Mouse (Mus musculus): ENCODE measurements around the gene Scrn3. TPM values are rescaled to one million over a fixed set of nuclear protein-coding genes. Genes with fewer than 3 reads are reported as not detected.

The Scrn3 gene
- polyA plus RNA-seq, 1 experiment from 2014 or later = 19.2 TPM

DNA sequence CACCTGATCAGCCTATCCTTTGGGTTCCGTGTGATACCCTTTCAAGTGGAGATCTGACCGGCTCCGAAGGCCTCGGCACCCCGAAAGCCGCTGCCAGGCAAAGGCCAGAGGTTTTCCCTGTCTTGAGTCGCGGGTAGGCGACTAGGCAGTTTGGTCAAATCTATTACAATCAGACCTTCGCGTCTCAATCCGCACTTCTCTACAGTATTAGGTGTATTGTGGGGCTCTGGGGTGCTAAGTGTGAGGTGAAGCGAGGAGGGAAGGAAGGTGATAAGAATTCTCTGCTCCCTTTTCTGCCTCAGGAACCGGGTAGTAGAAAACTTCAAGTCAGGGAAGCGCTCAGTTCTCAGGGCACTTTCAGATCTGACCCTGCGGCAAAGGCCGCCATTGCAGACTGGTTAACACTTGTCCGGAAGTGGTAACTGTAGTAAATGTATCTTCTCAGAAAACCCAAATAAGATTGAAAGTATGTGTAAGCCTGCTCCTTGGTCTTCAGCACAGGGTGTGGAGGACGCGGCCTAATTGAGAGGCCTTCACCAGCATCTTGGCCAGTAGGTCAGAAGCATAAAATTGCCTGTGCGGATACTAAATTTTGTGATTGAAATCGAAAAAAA lies 31.2 kb upstream of the Scrn3 start:
- Histone ChIP-seq H3K9ac (replicated peaks; ENCODE audit: low read length) (no peak overlapping the region), H3K9me3 (ENCODE audit: low read length) (no peaks in the 10 kb centered on the region), H3K36me3 (ENCODE audit: insufficient read depth, low read length) (0 out of 2 replicates have a peak, but pooled peaks cover 3% of the 10 kb centered on the region), H3K4me3 (ENCODE audit: low read length) (peak overlapping the region; percentile 17; the same call in 1 of the 2 replicates), H3K4me1 (ENCODE audit: insufficient read depth, low read length) (peaks cover 20% of the 10 kb centered on the region), H3K27me3 (ENCODE audit: insufficient read depth, low read length) (peaks cover 51% of the 10 kb centered on the region), H3K4me2 (replicated peaks; ENCODE audit: low read depth, low read length) (peak overlapping the region; percentile 10; the same call in 1 of the 2 replicates), H3K27ac (ENCODE audit: low read length) (no peak overlapping the region)
- no peak for ATAC-seq (ENCODE audit: low FRiP score, low TSS enrichment)
- WGBS = 14% methylated on average over 22 of the region's 22 CpGs

DNA sequence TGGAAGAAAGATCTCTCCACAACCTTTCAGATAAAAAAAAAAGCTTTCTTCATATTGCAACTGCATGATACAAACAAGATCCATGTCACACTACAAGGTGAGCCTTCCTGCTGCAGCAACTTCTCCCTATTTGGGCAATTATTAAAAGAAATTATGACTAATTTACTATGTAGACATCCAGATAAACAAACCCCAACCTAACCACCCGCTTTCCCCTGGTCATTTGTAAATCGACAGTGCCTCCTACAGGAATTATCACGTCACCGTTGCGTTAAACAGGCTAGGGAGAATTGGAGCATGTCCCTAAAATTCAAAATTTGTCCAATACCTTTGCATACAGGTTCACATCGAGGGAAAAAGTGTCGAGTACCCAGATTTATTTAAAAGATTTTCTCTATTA lies 30.7 kb upstream of the Scrn3 start:
- Histone ChIP-seq H3K9ac (replicated peaks; ENCODE audit: low read length) (no peak overlapping the region), H3K4me3 (ENCODE audit: low read length) (no peak overlapping the region), H3K27ac (ENCODE audit: low read length) (no peak overlapping the region), H3K4me1 (ENCODE audit: insufficient read depth, low read length) (peaks cover 20% of the 10 kb centered on the region), H3K27me3 (ENCODE audit: insufficient read depth, low read length) (peaks cover 46% of the 10 kb centered on the region), H3K4me2 (replicated peaks; ENCODE audit: low read depth, low read length) (no peak overlapping the region), H3K9me3 (ENCODE audit: low read length) (no peaks in the 10 kb centered on the region), H3K36me3 (ENCODE audit: insufficient read depth, low read length) (0 out of 2 replicates have a peak, but pooled peaks cover 3% of the 10 kb centered on the region)
- ATAC-seq (ENCODE audit: low FRiP score, low TSS enrichment) = no peak
- 14% methylated on average over 7 of the region's 7 CpGs for WGBS

- no peak for ATAC-seq (ENCODE audit: low FRiP score, low TSS enrichment)
- 3% methylated on average over 2 of the region's 2 CpGs for WGBS
- no peak overlapping the region for H3K4me2 ChIP-seq (replicated peaks; ENCODE audit: low read depth, low read length)
Measured at GRCm38 (mm10) chr2:73285630-73286029, 26.8 kb upstream of the Scrn3 start.

GRCm38 (mm10) chr2:73291130-73291529 lies 21.3 kb upstream of the Scrn3 start:
- Histone ChIP-seq H3K9me3 (ENCODE audit: low read length) (no peaks in the 10 kb centered on the region), H3K4me2 (replicated peaks; ENCODE audit: low read depth, low read length) (no peak overlapping the region), H3K4me1 (ENCODE audit: insufficient read depth, low read length) (no peaks in the 10 kb centered on the region), H3K27ac (ENCODE audit: low read length) (no peak overlapping the region), H3K9ac (replicated peaks; ENCODE audit: low read length) (no peak overlapping the region), H3K4me3 (ENCODE audit: low read length) (no peak overlapping the region), H3K27me3 (ENCODE audit: insufficient read depth, low read length) (no peaks in the 10 kb centered on the region), H3K36me3 (ENCODE audit: insufficient read depth, low read length) (peaks cover 20% of the 10 kb centered on the region; the same call in 1 of the 2 replicates)
- 87% methylated on average over 4 of the region's 4 CpGs for WGBS
- no peak for ATAC-seq (ENCODE audit: low FRiP score, low TSS enrichment)

More at GRCm38 (mm10) chr2:73285630-73286029, 26.8 kb upstream of the Scrn3 start:
- H3K4me3 ChIP-seq (ENCODE audit: low read length) = no peak overlapping the region
- peaks cover 5% of the 10 kb centered on the region; the same call in 1 of the 2 replicates for H3K4me1 ChIP-seq (ENCODE audit: insufficient read depth, low read length)
- H3K9me3 ChIP-seq (ENCODE audit: low read length) = no peaks in the 10 kb centered on the region
- no peak overlapping the region for H3K9ac ChIP-seq (replicated peaks; ENCODE audit: low read length)
- peaks cover 11% of the 10 kb centered on the region; the same call in 1 of the 2 replicates for H3K36me3 ChIP-seq (ENCODE audit: insufficient read depth, low read length)
- no peak overlapping the region for H3K27ac ChIP-seq (ENCODE audit: low read length)
- H3K27me3 ChIP-seq (ENCODE audit: insufficient read depth, low read length) = peaks cover 18% of the 10 kb centered on the region

DNA sequence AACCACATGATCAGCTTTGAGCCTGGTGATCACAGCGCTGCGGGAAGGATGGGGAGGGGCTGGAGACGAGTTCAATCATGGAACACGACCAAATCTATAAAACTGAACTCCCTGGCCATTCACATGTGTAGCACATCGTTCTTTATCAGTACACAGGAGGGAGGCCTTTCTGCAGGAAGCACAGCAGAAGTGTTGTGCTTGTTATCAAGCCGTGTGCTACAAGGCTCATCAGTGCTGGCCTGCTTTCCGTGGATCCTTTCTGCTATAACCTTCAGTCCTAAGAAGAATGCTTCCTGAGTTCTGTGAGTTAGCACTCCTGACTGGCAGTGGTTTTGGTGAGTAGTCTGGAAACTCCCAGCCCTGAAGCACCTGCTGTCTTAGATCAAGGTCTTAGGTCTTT lies 17.4 kb upstream of the Scrn3 start:
- H3K4me1 ChIP-seq (ENCODE audit: insufficient read depth, low read length) = no peaks in the 10 kb centered on the region
- H3K36me3 ChIP-seq (ENCODE audit: insufficient read depth, low read length) = peaks cover 20% of the 10 kb centered on the region; the same call in 1 of the 2 replicates
- no peaks in the 10 kb centered on the region for H3K9me3 ChIP-seq (ENCODE audit: low read length)
- no peak overlapping the region for H3K4me3 ChIP-seq (ENCODE audit: low read length)
- no peak overlapping the region for H3K9ac ChIP-seq (replicated peaks; ENCODE audit: low read length)
- no peak overlapping the region for H3K27ac ChIP-seq (ENCODE audit: low read length)
- no peaks in the 10 kb centered on the region for H3K27me3 ChIP-seq (ENCODE audit: insufficient read depth, low read length)
- WGBS = 80% methylated on average over 7 of the region's 7 CpGs
- no peak for ATAC-seq (ENCODE audit: low FRiP score, low TSS enrichment)
- no peak overlapping the region for H3K4me2 ChIP-seq (replicated peaks; ENCODE audit: low read depth, low read length)

GRCm38 (mm10) chr2:73298154-73298553 lies 14.2 kb upstream of the Scrn3 start:
- Histone ChIP-seq H3K4me1 (ENCODE audit: insufficient read depth, low read length) (no peaks in the 10 kb centered on the region), H3K9me3 (ENCODE audit: low read length) (no peaks in the 10 kb centered on the region), H3K4me3 (ENCODE audit: low read length) (no peak overlapping the region), H3K4me2 (replicated peaks; ENCODE audit: low read depth, low read length) (no peak overlapping the region), H3K27ac (ENCODE audit: low read length) (no peak overlapping the region), H3K27me3 (ENCODE audit: insufficient read depth, low read length) (no peaks in the 10 kb centered on the region), H3K36me3 (ENCODE audit: insufficient read depth, low read length) (peaks cover 22% of the 10 kb centered on the region), H3K9ac (replicated peaks; ENCODE audit: low read length) (no peak overlapping the region)
- WGBS = 92% methylated on average over 7 of the region's 7 CpGs
- no peak for ATAC-seq (ENCODE audit: low FRiP score, low TSS enrichment)

GRCm38 (mm10) chr2:73298841-73299240 lies 13.6 kb upstream of the Scrn3 start:
- H3K27ac ChIP-seq (ENCODE audit: low read length) = no peak overlapping the region
- no peak overlapping the region for H3K4me3 ChIP-seq (ENCODE audit: low read length)
- H3K4me1 ChIP-seq (ENCODE audit: insufficient read depth, low read length) = no peaks in the 10 kb centered on the region
- peaks cover 28% of the 10 kb centered on the region for H3K36me3 ChIP-seq (ENCODE audit: insufficient read depth, low read length)
- H3K4me2 ChIP-seq (replicated peaks; ENCODE audit: low read depth, low read length) = no peak overlapping the region
- no peaks in the 10 kb centered on the region for H3K9me3 ChIP-seq (ENCODE audit: low read length)
- no peak overlapping the region for H3K9ac ChIP-seq (replicated peaks; ENCODE audit: low read length)
- 89% methylated on average over 3 of the region's 3 CpGs for WGBS
- ATAC-seq (ENCODE audit: low FRiP score, low TSS enrichment) = no peak
- H3K27me3 ChIP-seq (ENCODE audit: insufficient read depth, low read length) = no peaks in the 10 kb centered on the region

DNA sequence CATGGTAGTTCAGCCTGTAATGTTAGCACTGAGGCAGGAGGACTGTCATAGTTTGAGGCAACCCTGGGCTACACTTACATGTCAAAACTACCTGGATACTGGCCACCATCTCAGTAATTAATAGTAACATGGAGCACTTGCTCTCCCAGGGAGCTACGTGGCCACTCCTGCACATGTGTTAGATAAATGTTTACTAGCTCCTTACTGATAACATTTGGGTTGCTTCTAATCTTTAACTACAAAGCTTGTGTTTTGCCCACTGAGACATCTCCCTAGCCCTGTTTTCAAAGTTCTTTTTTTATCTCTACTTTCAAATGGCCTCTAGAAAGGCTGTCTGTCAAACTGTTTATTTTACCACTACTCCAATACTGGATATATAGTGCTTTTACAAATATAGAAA lies 10.4 kb upstream of the Scrn3 start:
- H3K9ac ChIP-seq (replicated peaks; ENCODE audit: low read length) = no peak overlapping the region
- H3K36me3 ChIP-seq (ENCODE audit: insufficient read depth, low read length) = peaks cover 35% of the 10 kb centered on the region
- 89% methylated on average over 1 of the region's 1 CpGs for WGBS
- H3K4me1 ChIP-seq (ENCODE audit: insufficient read depth, low read length) = no peaks in the 10 kb centered on the region
- H3K27me3 ChIP-seq (ENCODE audit: insufficient read depth, low read length) = no peaks in the 10 kb centered on the region
- H3K4me2 ChIP-seq (replicated peaks; ENCODE audit: low read depth, low read length) = no peak overlapping the region
- no peaks in the 10 kb centered on the region for H3K9me3 ChIP-seq (ENCODE audit: low read length)
- no peak overlapping the region for H3K4me3 ChIP-seq (ENCODE audit: low read length)
- no peak for ATAC-seq (ENCODE audit: low FRiP score, low TSS enrichment)
- no peak overlapping the region for H3K27ac ChIP-seq (ENCODE audit: low read length)

GRCm38 (mm10) chr2:73302722-73303121 lies 9.7 kb upstream of the Scrn3 start:
- WGBS = 95% methylated on average over 9 of the region's 9 CpGs
- Histone ChIP-seq H3K9me3 (ENCODE audit: low read length) (no peaks in the 10 kb centered on the region), H3K36me3 (ENCODE audit: insufficient read depth, low read length) (peaks cover 40% of the 10 kb centered on the region), H3K4me3 (ENCODE audit: low read length) (no peak overlapping the region), H3K27me3 (ENCODE audit: insufficient read depth, low read length) (no peaks in the 10 kb centered on the region), H3K4me2 (replicated peaks; ENCODE audit: low read depth, low read length) (no peak overlapping the region), H3K4me1 (ENCODE audit: insufficient read depth, low read length) (no peaks in the 10 kb centered on the region), H3K9ac (replicated peaks; ENCODE audit: low read length) (no peak overlapping the region), H3K27ac (ENCODE audit: low read length) (no peak overlapping the region)
- no peak for ATAC-seq (ENCODE audit: low FRiP score, low TSS enrichment)

DNA sequence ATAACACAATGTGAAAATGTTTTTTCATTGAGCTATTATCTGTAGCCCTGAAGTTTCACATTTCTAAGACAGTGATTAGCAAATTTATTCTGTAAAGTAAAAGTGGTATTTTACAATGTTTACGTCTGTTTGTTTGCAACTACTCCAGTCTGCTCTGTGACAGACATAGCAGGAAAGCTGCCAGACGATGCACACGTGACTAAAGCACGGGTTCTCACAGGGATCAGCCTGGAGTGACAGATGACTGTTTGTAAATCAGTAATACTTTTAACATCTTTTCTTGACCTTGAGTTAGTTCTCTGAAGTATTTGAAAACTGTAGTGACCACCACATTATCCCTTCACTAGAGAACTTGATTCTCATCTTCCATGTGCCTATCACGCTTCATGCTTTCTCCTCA lies 7.9 kb upstream of the Scrn3 start:
- no peaks in the 10 kb centered on the region for H3K27me3 ChIP-seq (ENCODE audit: insufficient read depth, low read length)
- no peak for ATAC-seq (ENCODE audit: low FRiP score, low TSS enrichment)
- H3K9ac ChIP-seq (replicated peaks; ENCODE audit: low read length) = no peak overlapping the region
- H3K36me3 ChIP-seq (ENCODE audit: insufficient read depth, low read length) = peaks cover 50% of the 10 kb centered on the region
- WGBS = 89% methylated on average over 5 of the region's 5 CpGs
- H3K9me3 ChIP-seq (ENCODE audit: low read length) = no peaks in the 10 kb centered on the region
- H3K27ac ChIP-seq (ENCODE audit: low read length) = no peak overlapping the region
- no peak overlapping the region for H3K4me3 ChIP-seq (ENCODE audit: low read length)
- H3K4me1 ChIP-seq (ENCODE audit: insufficient read depth, low read length) = no peaks in the 10 kb centered on the region
- no peak overlapping the region for H3K4me2 ChIP-seq (replicated peaks; ENCODE audit: low read depth, low read length)

Measured in kidney, embryonic 16.5 days (tissue).